Mouse (Mus musculus) Patski (cell line): ENCODE data around the gene Plppr2. TPM values are rescaled to one million over a fixed set of nuclear protein-coding genes. Genes with fewer than 3 reads are reported as not detected.

Source experiments
- ATAC-seq: fragments of 100-300 bp; one replicate; pipeline ENCODE4 v1.8.0; 2021
- CTCF ChIA-PET: fragments of 350-600 bp; sonication (Branson Sonifier 250); formaldehyde crosslinking; loops from one replicate; lab custom pipeline; 2022; ENCODE audit warnings: inconsistent platforms; lab: Charles Lee
- POLR2A ChIA-PET: fragments of 350-600 bp; sonication (Branson Sonifier 250); formaldehyde crosslinking; loops from one replicate; lab custom pipeline; 2022; ENCODE audit warnings: antibody characterized with exemption, inconsistent platforms; lab: Charles Lee
- DNase-seq: peaks from one replicate; pipeline ENCODE4 v3.0.0-alpha.2; 2011; ENCODE audit warnings: low read depth, low spot score
- H3K27me3 ChIP-seq: fragments of 371-371 bp; one replicate; pipeline ENCODE4 v1.5.1; 2021
- CTCF ChIP-seq: fragments of 100-300 bp; IDR thresholded peaks from one replicate; pipeline ENCODE4 v1.5.1; 2021
- in situ Hi-C: fragments of 300-500 bp; cut with MboI; formaldehyde crosslinking; loops from 3 replicates; pipeline ENCODE4 v1.11.1; 2018; ENCODE audit warnings: low pct_unique_long_range_greater_than_20kb, mixed read lengths
- polyA plus RNA-seq: library from polyadenylated mRNA; unstranded; gene quantifications from one replicate; pipeline ENCODE4 v1.2.3, GENCODE M21; 2021

The Plppr2 gene
- polyA plus RNA-seq, result 22.1 TPM

GRCm38 (mm10) chr9:21936692-21937570 is at the start of gene Plppr2:
Gene Plppr2 (plus strand): TSS chr9:21937033.
- in situ Hi-C loops, result no loop called here
- TF ChIP-seq CTCF, result no peak
- ChIA-PET POLR2A (no interaction called here), CTCF (no interaction called here)
- no peaks in the 10 kb centered on the region for H3K27me3 ChIP-seq
- ATAC-seq (peak; percentile 94), DNase-seq (peak; percentile 77)

- POLR2A ChIA-PET, result no interaction called here
- CTCF ChIA-PET, result no interaction called here
These were observed 47.6 kb upstream of the Plppr2 start for GRCm38 (mm10) chr9:21889229-21889628.

GRCm38 (mm10) chr9:21901223-21901820 is 35.5 kb upstream of the Plppr2 start:
- POLR2A ChIA-PET, result no interaction called here
- in situ Hi-C loops, result no loop called here
- H3K27me3 ChIP-seq, result peaks cover 3% of the 10 kb centered on the region
- TF ChIP-seq CTCF, result no peak
- DNase-seq (peak; percentile 35), ATAC-seq (no peak)
- CTCF ChIA-PET, result interaction anchor here (1.3 kb wide), 1 partner anchor 40 kb away, joined by 3 read pairs; no protein-coding TSS in a partner anchor

More at GRCm38 (mm10) chr9:21889229-21889628, 47.6 kb upstream of the Plppr2 start:
- peaks cover 20% of the 10 kb centered on the region for H3K27me3 ChIP-seq
- no peak for DNase-seq
- peak; percentile 48 for TF ChIP-seq CTCF
- in situ Hi-C loops, result no loop called here
- no peak for ATAC-seq

- POLR2A ChIA-PET, result no interaction called here
- TF ChIP-seq CTCF, result no peak
- ATAC-seq (no peak), DNase-seq (no peak)
- in situ Hi-C loops, result no loop called here
- CTCF ChIA-PET, result no interaction called here
- no peaks in the 10 kb centered on the region for H3K27me3 ChIP-seq
These were observed 32.8 kb upstream of the Plppr2 start for GRCm38 (mm10) chr9:21904031-21904430.

GRCm38 (mm10) chr9:21908216-21908615 is 28.6 kb upstream of the Plppr2 start:
- ChIA-PET POLR2A (no interaction called here), CTCF (interaction anchor here (1.1 kb wide), 1 partner anchor 19 kb away, joined by 3 read pairs; the partner anchor contains the start of genes Ccdc159 and Tmem205)
- TF ChIP-seq CTCF, result no peak
- in situ Hi-C loops, result no loop called here
- DNase-seq (no peak), ATAC-seq (no peak)
- H3K27me3 ChIP-seq, result no peaks in the 10 kb centered on the region

- POLR2A ChIA-PET, result no interaction called here
- H3K27me3 ChIP-seq, result no peaks in the 10 kb centered on the region
- DNase-seq (no peak), ATAC-seq (no peak)
- TF ChIP-seq CTCF, result no peak
- in situ Hi-C loops, result no loop called here
- CTCF ChIA-PET, result interaction anchor here (1.1 kb wide), 1 partner anchor 18 kb away, joined by 3 read pairs; the partner anchor contains the start of genes Ccdc159 and Tmem205
These were observed 27.2 kb upstream of the Plppr2 start for GRCm38 (mm10) chr9:21909474-21910223.

- no peaks in the 10 kb centered on the region for H3K27me3 ChIP-seq
- TF ChIP-seq CTCF, result no peak
- no peak for DNase-seq
- CTCF ChIA-PET, result no interaction called here
- in situ Hi-C loops, result no loop called here
- no peak for ATAC-seq
- POLR2A ChIA-PET, result no interaction called here
These were observed 19.9 kb upstream of the Plppr2 start for GRCm38 (mm10) chr9:21916851-21917492.

GRCm38 (mm10) chr9:21917493-21918034 is 19.3 kb upstream of the Plppr2 start:
- ATAC-seq (peak; percentile 27), DNase-seq (no peak)
- no peak for TF ChIP-seq CTCF
- CTCF ChIA-PET, result no interaction called here
- in situ Hi-C loops, result no loop called here
- POLR2A ChIA-PET, result no interaction called here
- no peaks in the 10 kb centered on the region for H3K27me3 ChIP-seq

GRCm38 (mm10) chr9:21918035-21918592 is 18.7 kb upstream of the Plppr2 start, which contains the start of gene Rab3d:
Gene Rab3d (minus strand): TSS chr9:21918192.
- TF ChIP-seq CTCF, result no peak
- peak; percentile 39 for DNase-seq
- ChIA-PET POLR2A (no interaction called here), CTCF (no interaction called here)
- H3K27me3 ChIP-seq, result no peaks in the 10 kb centered on the region
- peak; percentile 82 for ATAC-seq
- in situ Hi-C loops, result no loop called here
